Mouse (Mus musculus) liver, embryonic 16.5 days (tissue): Measurements from ENCODE around the gene Gsto2. TPM values are rescaled to one million over a fixed set of nuclear protein-coding genes. Genes with fewer than 3 reads are reported as not detected.

ENCODE experiments used
- ATAC-seq: fragments of 200-750 bp; cut with Nextera tagmentation; 2 replicates; pipeline ENCODE4 v1.8.0; 2017; ENCODE audit warnings: low read depth, mild to moderate bottlenecking, moderate number of reproducible peaks, moderate library complexity
- H3K27ac ChIP-seq: fragments of 300-500 bp; sonication (generic); 2 replicates; pipeline ENCODE4 v1.5.1; 2014; ENCODE audit warnings: mild to moderate bottlenecking, low read length
- H3K27me3 ChIP-seq: fragments of 300-500 bp; sonication (generic); 2 replicates; pipeline ENCODE4 v1.6.1; 2014; ENCODE audit warnings: low read depth, low read length, mixed read lengths; ENCODE audit not compliant: control insufficient read depth, insufficient read depth
- H3K36me3 ChIP-seq: fragments of 300-500 bp; sonication (generic); 2 replicates; pipeline ENCODE4 v1.6.1; 2014; ENCODE audit warnings: mild to moderate bottlenecking; ENCODE audit not compliant: control insufficient read depth, insufficient read depth
- H3K4me1 ChIP-seq: fragments of 300-500 bp; sonication (generic); 2 replicates; pipeline ENCODE4 v1.6.1; 2014; ENCODE audit warnings: low read depth, low read length, mixed read lengths; ENCODE audit not compliant: control insufficient read depth
- H3K4me2 ChIP-seq: fragments of 300-500 bp; sonication (generic); 2 replicates; pipeline ENCODE4 v1.6.1; 2014; ENCODE audit warnings: low read depth, low read length, mixed read lengths
- H3K4me3 ChIP-seq: fragments of 300-500 bp; sonication (generic); 2 replicates; pipeline ENCODE4 v1.5.1; 2014; ENCODE audit warnings: low read depth, mild to moderate bottlenecking, low read length
- H3K9ac ChIP-seq: fragments of 300-500 bp; sonication (generic); 2 replicates; pipeline ENCODE4 v1.6.1; 2014; ENCODE audit warnings: low read depth, low read length
- H3K9me3 ChIP-seq: fragments of 300-500 bp; sonication (generic); replicated peaks from 2 replicates; pipeline ENCODE4 v1.6.1; 2016; ENCODE audit warnings: low read length; ENCODE audit not compliant: control insufficient read depth
- WGBS: fragments of 180-500 bp; shearing (Covaris S2); extraction: QIAGEN DNeasy Blood & Tissue Kit; methylation state at CpG from one replicate; pipeline ENCODE4 v1.1.7; 2014; ENCODE audit not compliant: insufficient replicate concordance; 5-methylcytosine and 5-hydroxymethylcytosine counted together
- microRNA-seq: library from miRNA; unstranded; fragments of <30 nt; microRNA quantifications from one replicate; pipeline ENCODE4, GENCODE M21; 2016
- polyA plus RNA-seq: library from polyadenylated mRNA; unstranded; fragments of >200 nt; fragmentation: Nextera tagmentation; extraction: Ambion mirVana; gene quantifications from 2 replicates; pipeline ENCODE4 v1.2.1, GENCODE M21; 2015

Gene Gsto2
- polyA plus RNA-seq, 1 experiment from 2014 or later = 0.07 TPM

GRCm38 (mm10) chr19:47934636-47935238 is 69.4 kb downstream of the Gsto2 start:
- Histone ChIP-seq H3K4me3 (no peak overlapping the region), H3K4me2 (no peak overlapping the region), H3K27me3 (peaks cover 17% of the 10 kb centered on the region), H3K4me1 (peaks cover 6% of the 10 kb centered on the region), H3K36me3 (no peaks in the 10 kb centered on the region), H3K9ac (no peak overlapping the region), H3K9me3 (no peaks in the 10 kb centered on the region), H3K27ac (no peak overlapping the region)
- ATAC-seq = no peak
- 68% methylated on average over 16 of the region's 16 CpGs for WGBS

DNA sequence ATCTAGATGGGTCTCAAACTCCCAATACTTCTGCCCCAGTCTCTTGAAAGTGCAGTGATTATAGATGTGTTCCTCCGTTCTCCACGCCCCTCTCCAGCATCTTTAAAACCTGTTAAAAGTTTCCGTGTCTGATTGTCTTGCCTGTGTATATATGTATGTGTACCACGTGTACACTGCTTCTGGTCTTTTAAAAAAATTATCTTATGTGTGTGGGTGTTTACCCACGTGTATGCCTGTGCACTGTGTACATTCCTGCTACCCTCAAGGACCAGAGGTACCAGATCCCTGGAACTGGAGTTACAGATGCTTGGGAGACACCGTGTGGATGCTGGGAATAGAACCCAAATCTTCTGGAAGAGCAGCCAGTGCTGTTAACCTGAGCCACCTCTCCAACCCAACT is 70.2 kb downstream of the Gsto2 start:
- H3K4me1 ChIP-seq = peaks cover 6% of the 10 kb centered on the region
- no peak overlapping the region for H3K27ac ChIP-seq
- peaks cover 17% of the 10 kb centered on the region for H3K27me3 ChIP-seq
- no peak overlapping the region for H3K4me3 ChIP-seq
- no peak for ATAC-seq
- H3K9ac ChIP-seq = no peak overlapping the region
- no peaks in the 10 kb centered on the region for H3K9me3 ChIP-seq
- no peak overlapping the region for H3K4me2 ChIP-seq
- 70% methylated on average over 6 of the region's 6 CpGs for WGBS
- no peaks in the 10 kb centered on the region for H3K36me3 ChIP-seq

Small RNA genes within 50 kb of the gene (microRNA-seq; reads per million reads assigned to microRNA genes)
- not detected for gene Gm22240

Other genes starting within 250 kb of the Gsto2 start
- gene Col17a1, start 173.4 kb upstream of the Gsto2 start, polyA plus RNA-seq = 0.06 and 0.08 TPM in 2 replicates
- gene Sfr1, start 133.9 kb upstream of the Gsto2 start, polyA plus RNA-seq = 50.5 and 62.1 TPM in 2 replicates
- 123 and 134 TPM in 2 replicates for gene Gsto1, start 10.6 kb upstream of the Gsto2 start, polyA plus RNA-seq
- gene Cfap43, start 53.8 kb downstream of the Gsto2 start, polyA plus RNA-seq = 0.01 TPM in 1 of 2 replicates, not detected in the other
- 4.0 and 4.3 TPM in 2 replicates for gene Itprip, start 53.8 kb downstream of the Gsto2 start, polyA plus RNA-seq
- not detected in 2 replicates for gene Cfap58, start 72.1 kb downstream of the Gsto2 start, polyA plus RNA-seq